Mouse (Mus musculus): ENCODE results near the gene Ints1. TPM values are rescaled to one million over a fixed set of nuclear protein-coding genes. Genes with fewer than 3 reads are reported as not detected.

The Ints1 gene
- total and polyA plus RNA-seq, 3 experiments, result 25.2 to 115 (median 67.6) TPM

DNA sequence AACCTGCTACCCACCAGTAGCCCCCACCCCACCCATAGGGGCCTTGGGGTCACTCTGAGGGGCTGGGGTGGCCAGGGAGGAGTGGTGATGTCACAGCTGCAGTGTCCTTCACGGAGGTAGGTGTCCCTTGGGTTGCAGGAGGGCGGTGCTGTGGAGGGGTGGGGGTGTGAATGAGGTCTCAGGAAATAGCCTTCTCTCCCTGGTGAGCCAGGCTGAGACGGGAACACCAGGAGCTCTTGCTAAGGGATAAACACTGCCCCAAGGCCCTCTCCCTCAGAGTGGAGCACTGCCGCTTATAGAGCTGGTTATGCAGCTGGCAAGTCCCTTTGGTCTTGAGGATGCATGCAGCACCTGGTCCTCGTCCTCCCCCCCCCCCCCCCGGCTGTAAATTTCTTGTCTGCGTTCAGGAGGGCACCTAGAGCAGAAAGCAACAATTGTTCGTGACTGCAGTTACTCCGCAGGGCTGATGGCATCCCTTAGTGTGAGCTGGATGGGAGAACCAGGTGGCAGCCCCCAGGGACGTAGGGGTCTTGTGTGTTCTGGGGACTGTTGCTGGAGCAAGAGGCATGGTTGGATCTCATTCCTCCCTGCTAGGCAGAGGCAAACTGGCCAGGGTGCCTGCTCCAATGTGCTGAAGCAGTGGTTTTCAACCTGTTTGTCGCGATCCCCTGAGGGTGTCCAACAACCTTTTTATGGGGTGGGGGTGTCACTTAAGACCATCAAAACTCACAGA, 22.9 kb upstream of the Ints1 start:
- no peak overlapping the region for H3K4me3 ChIP-seq (ENCODE audit: low read depth, low read length)
- no peak for TF ChIP-seq GATA1 (IDR thresholded peaks at IDR 0.05; ENCODE audit: borderline replicate concordance, low read length)
- no peak for TF ChIP-seq CTCF (IDR thresholded peaks at IDR 0.05; ENCODE audit: low read depth, low read length)
- TF ChIP-seq TAL1 (conservative IDR thresholded peaks at IDR 0.05; ENCODE audit: low read depth, low read length), result no peak
- TF ChIP-seq POLR2AphosphoS5 (IDR thresholded peaks at IDR 0.05; ENCODE audit: insufficient replicate concordance, low read depth, low read length), result no peak
- no peak for TF ChIP-seq GATA2 (IDR thresholded peaks at IDR 0.05; ENCODE audit: borderline replicate concordance, low read depth, low read length)
- H3K36me3 ChIP-seq (replicated peaks), result peaks cover 98% of the 10 kb centered on the region
- H3K4me1 ChIP-seq (ENCODE audit: insufficient read depth, low read depth, low read length), result peaks cover 90% of the 10 kb centered on the region
- DNase-seq (ENCODE audit: low spot score) (no peak), ATAC-seq (ENCODE audit: extremely low read depth, insufficient number of reproducible peaks, low FRiP score, poor library complexity, severe bottlenecking) (no peak)
- no peaks in the 10 kb centered on the region for H3K9me3 ChIP-seq (replicated peaks)
- no peaks in the 10 kb centered on the region for H3K27me3 ChIP-seq (ENCODE audit: insufficient read depth, low read length)

DNA sequence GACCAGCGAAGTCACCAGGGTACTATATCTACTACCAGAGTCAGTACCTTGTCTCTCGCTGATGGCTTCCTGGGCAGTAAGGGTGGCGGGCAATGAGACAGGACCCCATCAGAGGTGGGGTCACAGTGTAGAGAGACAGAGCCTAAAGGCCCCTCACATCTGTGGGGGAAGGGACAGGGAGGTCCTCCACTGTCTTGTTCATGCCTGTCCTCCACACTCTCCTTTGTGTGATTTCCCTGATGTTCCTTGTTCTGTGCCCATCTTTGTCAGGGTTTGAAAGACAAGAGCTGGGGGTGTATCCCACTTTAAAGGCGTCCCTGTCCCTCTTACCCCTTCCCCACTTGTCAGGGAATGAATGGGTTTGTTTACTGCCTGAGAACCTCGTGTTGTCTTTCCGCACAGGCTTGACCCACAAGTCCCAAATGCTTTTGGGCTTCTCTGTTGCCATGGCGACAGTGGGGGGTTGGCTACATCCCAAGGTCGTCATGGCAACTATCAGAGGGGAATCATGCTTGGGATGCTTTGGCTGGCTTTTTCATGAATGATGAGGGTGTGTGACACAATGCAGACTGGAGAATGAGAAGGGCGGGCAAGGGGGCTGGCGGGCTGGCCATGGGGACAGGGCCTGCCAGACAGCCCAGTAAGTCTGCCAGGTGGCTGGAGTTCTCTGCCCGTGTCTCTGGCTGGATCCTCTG, 22.1 kb upstream of the Ints1 start:
- Histone ChIP-seq H3K36me3 (replicated peaks) (peaks cover 97% of the 10 kb centered on the region), H3K9me3 (replicated peaks) (no peaks in the 10 kb centered on the region), H3K27me3 (ENCODE audit: insufficient read depth, low read length) (no peaks in the 10 kb centered on the region), H3K4me1 (ENCODE audit: insufficient read depth, low read depth, low read length) (peaks cover 90% of the 10 kb centered on the region), H3K4me3 (ENCODE audit: low read depth, low read length) (no peak overlapping the region)
- ATAC-seq (ENCODE audit: extremely low read depth, insufficient number of reproducible peaks, low FRiP score, poor library complexity, severe bottlenecking), result no peak
- TF ChIP-seq GATA1 (IDR thresholded peaks at IDR 0.05; ENCODE audit: borderline replicate concordance, low read length) (no peak), TAL1 (conservative IDR thresholded peaks at IDR 0.05; ENCODE audit: low read depth, low read length) (no peak), POLR2AphosphoS5 (IDR thresholded peaks at IDR 0.05; ENCODE audit: insufficient replicate concordance, low read depth, low read length) (no peak), CTCF (IDR thresholded peaks at IDR 0.05; ENCODE audit: low read depth, low read length) (no peak), GATA2 (IDR thresholded peaks at IDR 0.05; ENCODE audit: borderline replicate concordance, low read depth, low read length) (no peak)
- DNase-seq (ENCODE audit: low spot score), result no peak

- H3K27me3 ChIP-seq (ENCODE audit: insufficient read depth, low read length), result no peaks in the 10 kb centered on the region
- TF ChIP-seq GATA2 (IDR thresholded peaks at IDR 0.05; ENCODE audit: borderline replicate concordance, low read depth, low read length), result no peak
- no peak for TF ChIP-seq GATA1 (IDR thresholded peaks at IDR 0.05; ENCODE audit: borderline replicate concordance, low read length)
- no peak for TF ChIP-seq POLR2AphosphoS5 (IDR thresholded peaks at IDR 0.05; ENCODE audit: insufficient replicate concordance, low read depth, low read length)
- no peak for TF ChIP-seq TAL1 (conservative IDR thresholded peaks at IDR 0.05; ENCODE audit: low read depth, low read length)
- no peak for TF ChIP-seq CTCF (IDR thresholded peaks at IDR 0.05; ENCODE audit: low read depth, low read length)
- peak overlapping the region; percentile 44; the same call in 1 of the 2 replicates for H3K4me3 ChIP-seq (ENCODE audit: low read depth, low read length)
- DNase-seq (ENCODE audit: low spot score) (no peak), ATAC-seq (ENCODE audit: extremely low read depth, insufficient number of reproducible peaks, low FRiP score, poor library complexity, severe bottlenecking) (no peak)
- peaks cover 91% of the 10 kb centered on the region for H3K4me1 ChIP-seq (ENCODE audit: insufficient read depth, low read depth, low read length)
- peaks cover 94% of the 10 kb centered on the region for H3K36me3 ChIP-seq (replicated peaks)
- no peaks in the 10 kb centered on the region for H3K9me3 ChIP-seq (replicated peaks)
Observed at GRCm38 (mm10) chr5:139796900-139797299, 21.4 kb upstream of the Ints1 start.

DNA sequence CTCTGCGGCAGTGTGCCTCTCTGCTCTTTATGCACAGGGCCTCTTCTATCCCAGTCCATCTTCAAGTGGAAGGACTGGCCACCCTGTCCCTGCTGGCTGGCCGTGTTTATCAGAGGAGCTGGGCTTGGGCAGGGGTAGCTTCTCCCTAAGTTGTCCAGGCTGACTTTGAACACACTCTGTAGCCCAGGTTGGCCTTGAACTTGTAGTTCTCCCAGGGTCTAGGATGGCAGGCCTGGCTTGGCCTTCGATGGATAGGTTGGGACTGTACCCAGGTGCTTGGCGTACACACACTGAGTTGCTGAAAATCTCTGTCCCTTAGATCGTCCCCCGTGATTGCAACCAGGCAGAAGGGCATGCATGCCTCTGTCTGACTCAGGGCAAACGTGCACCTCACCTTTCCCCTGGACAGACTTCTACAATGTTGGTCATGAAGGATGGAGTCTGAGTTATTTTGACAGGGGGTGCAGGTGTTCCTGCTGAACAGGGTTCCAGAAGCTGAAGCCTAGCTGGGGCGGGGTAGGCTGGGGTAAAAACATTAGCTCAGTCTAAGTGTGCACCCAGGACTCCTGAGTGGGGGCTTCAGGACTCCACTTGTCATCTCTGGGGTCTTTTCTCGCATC, 20.6 kb upstream of the Ints1 start:
- no peaks in the 10 kb centered on the region for H3K9me3 ChIP-seq (replicated peaks)
- ATAC-seq (ENCODE audit: extremely low read depth, insufficient number of reproducible peaks, low FRiP score, poor library complexity, severe bottlenecking), result no peak
- H3K36me3 ChIP-seq (replicated peaks), result peaks cover 86% of the 10 kb centered on the region
- no peaks in the 10 kb centered on the region for H3K27me3 ChIP-seq (ENCODE audit: insufficient read depth, low read length)
- TF ChIP-seq TAL1 (conservative IDR thresholded peaks at IDR 0.05; ENCODE audit: low read depth, low read length) (no peak), GATA2 (IDR thresholded peaks at IDR 0.05; ENCODE audit: borderline replicate concordance, low read depth, low read length) (no peak), GATA1 (IDR thresholded peaks at IDR 0.05; ENCODE audit: borderline replicate concordance, low read length) (no peak), POLR2AphosphoS5 (IDR thresholded peaks at IDR 0.05; ENCODE audit: insufficient replicate concordance, low read depth, low read length) (no peak), CTCF (IDR thresholded peaks at IDR 0.05; ENCODE audit: low read depth, low read length) (no peak)
- no peak for DNase-seq (ENCODE audit: low spot score)
- peaks cover 88% of the 10 kb centered on the region for H3K4me1 ChIP-seq (ENCODE audit: insufficient read depth, low read depth, low read length)
- no peak overlapping the region; the same call in 1 of the 2 replicates for H3K4me3 ChIP-seq (ENCODE audit: low read depth, low read length)

GRCm38 (mm10) chr5:139794938-139795337, 19.5 kb upstream of the Ints1 start:
- H3K9me3 ChIP-seq (replicated peaks), result no peaks in the 10 kb centered on the region
- H3K36me3 ChIP-seq (replicated peaks), result peaks cover 74% of the 10 kb centered on the region
- DNase-seq (ENCODE audit: low spot score), result no peak
- H3K27me3 ChIP-seq (ENCODE audit: insufficient read depth, low read length), result no peaks in the 10 kb centered on the region
- peak overlapping the region; percentile 58; the same call in 1 of the 2 replicates for H3K4me3 ChIP-seq (ENCODE audit: low read depth, low read length)
- H3K4me1 ChIP-seq (ENCODE audit: insufficient read depth, low read depth, low read length), result peaks cover 86% of the 10 kb centered on the region
- TF ChIP-seq POLR2AphosphoS5 (IDR thresholded peaks at IDR 0.05; ENCODE audit: insufficient replicate concordance, low read depth, low read length), result no peak
- no peak for TF ChIP-seq CTCF (IDR thresholded peaks at IDR 0.05; ENCODE audit: low read depth, low read length)
- TF ChIP-seq TAL1 (conservative IDR thresholded peaks at IDR 0.05; ENCODE audit: low read depth, low read length), result no peak
- TF ChIP-seq GATA2 (IDR thresholded peaks at IDR 0.05; ENCODE audit: borderline replicate concordance, low read depth, low read length), result no peak
- TF ChIP-seq GATA1 (IDR thresholded peaks at IDR 0.05; ENCODE audit: borderline replicate concordance, low read length), result no peak
- 0 out of 2 replicates have a peak, but pooled peaks have one; percentile 10 for ATAC-seq (ENCODE audit: extremely low read depth, insufficient number of reproducible peaks, low FRiP score, poor library complexity, severe bottlenecking)

- Histone ChIP-seq H3K36me3 (replicated peaks) (peaks cover 66% of the 10 kb centered on the region), H3K4me1 (ENCODE audit: insufficient read depth, low read depth, low read length) (peaks cover 87% of the 10 kb centered on the region), H3K9me3 (replicated peaks) (no peaks in the 10 kb centered on the region), H3K27me3 (ENCODE audit: insufficient read depth, low read length) (no peaks in the 10 kb centered on the region), H3K4me3 (ENCODE audit: low read depth, low read length) (peak overlapping the region; percentile 96; the same call in 1 of the 2 replicates)
- TF ChIP-seq CTCF (IDR thresholded peaks at IDR 0.05; ENCODE audit: low read depth, low read length) (no peak), POLR2AphosphoS5 (IDR thresholded peaks at IDR 0.05; ENCODE audit: insufficient replicate concordance, low read depth, low read length) (no peak), GATA1 (IDR thresholded peaks at IDR 0.05; ENCODE audit: borderline replicate concordance, low read length) (no peak)
- ATAC-seq (ENCODE audit: extremely low read depth, insufficient number of reproducible peaks, low FRiP score, poor library complexity, severe bottlenecking) (no peak), DNase-seq (ENCODE audit: low spot score) (no peak)
Observed at GRCm38 (mm10) chr5:139794137-139794536, 18.7 kb upstream of the Ints1 start.
